Comparison of ENCODE assay signal across 10 mouse cellular contexts in genomic region chr5:135550910-135551309, GRCm38 (mm10). TPM values are rescaled to one million over a fixed set of nuclear protein-coding genes. Genes with fewer than 3 reads are reported as not detected.
DNase-seq lines count a peak whose midpoint lies in the region; ATAC-seq and TF ChIP-seq lines count a peak whose summit lies in the region.
"Had no signal": no experiment of that assay in that cellular context is flagged by ENCODE, and none has a peak within 500 bp of the region (broad histone marks: within the 10 kb centered on the region; RNA-seq: fewer than 3 reads in every experiment).

No protein-coding gene starts in this region.

- no peaks in the 10 kb centered on the region for H3K27me3 ChIP-seq in kidney, adult 2 months (replicated peaks; ENCODE audit: control insufficient read depth, insufficient read depth, low read length)
- no peaks in the 10 kb centered on the region for H3K27me3 ChIP-seq in kidney, embryonic 16.5 days (ENCODE audit: insufficient read depth, low read length)
- H3K27me3 ChIP-seq in hindbrain, embryonic 12.5 days = no peaks in the 10 kb centered on the region

- H3K4me2 ChIP-seq in kidney, embryonic 16.5 days (replicated peaks; ENCODE audit: low read depth, low read length) = no peak overlapping the region
- no peak overlapping the region for H3K4me2 ChIP-seq in hindbrain, embryonic 12.5 days (replicated peaks)

- TF ChIP-seq CTCF in kidney, adult 2 months (conservative IDR thresholded peaks at IDR 0.05; ENCODE audit: insufficient read depth, insufficient read length, low read depth, low read length) = peak; percentile 53

- H3K36me3 ChIP-seq in kidney, adult 2 months (ENCODE audit: control insufficient read depth, insufficient read depth, low read length) = no peaks in the 10 kb centered on the region
- no peaks in the 10 kb centered on the region for H3K36me3 ChIP-seq in kidney, embryonic 16.5 days (ENCODE audit: insufficient read depth, low read length)
- H3K36me3 ChIP-seq in hindbrain, embryonic 12.5 days = no peaks in the 10 kb centered on the region

- no peak overlapping the region for H3K9ac ChIP-seq in kidney, embryonic 16.5 days (replicated peaks; ENCODE audit: low read length)
- H3K9ac ChIP-seq in hindbrain, embryonic 12.5 days = no peak overlapping the region

- TF ChIP-seq POLR2A in kidney, adult 2 months (IDR thresholded peaks at IDR 0.05; ENCODE audit: low read depth, low read length) = no peak

- no peaks in the 10 kb centered on the region for H3K9me3 ChIP-seq in kidney, embryonic 16.5 days (ENCODE audit: low read length)
- H3K9me3 ChIP-seq in hindbrain, embryonic 12.5 days (replicated peaks) = no peaks in the 10 kb centered on the region

- no peak for ATAC-seq in kidney, embryonic 16.5 days (ENCODE audit: low FRiP score, low TSS enrichment)
- no peak for ATAC-seq in hindbrain, embryonic 12.5 days (ENCODE audit: low FRiP score)

- no peaks in the 10 kb centered on the region for H3K4me1 ChIP-seq in kidney, adult 2 months (ENCODE audit: control insufficient read depth, insufficient read depth, low read length)
- H3K4me1 ChIP-seq in kidney, embryonic 16.5 days (ENCODE audit: insufficient read depth, low read length) = peaks cover 2% of the 10 kb centered on the region; the same call in 1 of the 2 replicates
- no peaks in the 10 kb centered on the region for H3K4me1 ChIP-seq in hindbrain, embryonic 12.5 days

- no peak overlapping the region for H3K27ac ChIP-seq in kidney, adult 2 months (ENCODE audit: insufficient read depth, low read depth, low read length)
- H3K27ac ChIP-seq in kidney, embryonic 16.5 days (ENCODE audit: low read length) = no peak overlapping the region
- no peak overlapping the region for H3K27ac ChIP-seq in hindbrain, embryonic 12.5 days

- H3K4me3 ChIP-seq in kidney, adult 2 months (ENCODE audit: insufficient read depth, low read depth, low read length) = no peak overlapping the region
- no peak overlapping the region for H3K4me3 ChIP-seq in kidney, embryonic 16.5 days (ENCODE audit: low read length)
- H3K4me3 ChIP-seq in hindbrain, embryonic 12.5 days = no peak overlapping the region

- peak; percentile 59 for DNase-seq in kidney, adult 2 months
- DNase-seq in thymus, postnatal 14 days = peak; percentile 17
- no peak for DNase-seq in thymus, postnatal 4 days
- DNase-seq in embryo, embryonic 11 days = peak; percentile 61
- DNase-seq in urinary bladder, postnatal 14 days (ENCODE audit: low spot score) = no peak
- no peak for DNase-seq in cerebellum, adult 9-10 months

- 25% methylated on average over 3 of the region's 3 CpGs for WGBS in kidney, adult 2 months
- 29% methylated on average over 3 of the region's 3 CpGs for WGBS in kidney, embryonic 16.5 days
- WGBS in hindbrain, embryonic 12.5 days = 23% methylated on average over 3 of the region's 3 CpGs

RNA-seq across cellular contexts. Expression of gene Hip1, which starts 6.0 kb away (rescaled TPM):
- 14.1 and 16.6 TPM in 2 replicates for polyA plus RNA-seq in kidney, adult 2 months (2012; rRNA removed)
- polyA plus RNA-seq in kidney, embryonic 16.5 days (2015; fragmentation: Nextera tagmentation; extraction: Ambion mirVana) = 37.1 and 48.9 TPM in 2 replicates
- 67.8 and 68.0 TPM in 2 replicates for polyA plus RNA-seq in hindbrain, embryonic 12.5 days (2016; fragmentation: Nextera tagmentation; extraction: Ambion mirVana)

RNA-seq across cellular contexts. Expression of gene Ccl26, which starts 12.5 kb away (rescaled TPM):
- not detected in 2 replicates for polyA plus RNA-seq in kidney, adult 2 months (2012; rRNA removed)
- not detected in 2 replicates for polyA plus RNA-seq in kidney, embryonic 16.5 days (2015; fragmentation: Nextera tagmentation; extraction: Ambion mirVana)
- not detected in 2 replicates for polyA plus RNA-seq in hindbrain, embryonic 12.5 days (2016; fragmentation: Nextera tagmentation; extraction: Ambion mirVana)
- polyA plus RNA-seq: intestine, embryonic 14.5 days; stomach, embryonic 16.5 days had no signal

RNA-seq across cellular contexts. Expression of gene Ccl24, which starts 21.9 kb away (rescaled TPM):
- polyA plus RNA-seq in kidney, adult 2 months (2012; rRNA removed) = 1.0 and 1.2 TPM in 2 replicates
- 1.8 and 2.0 TPM in 2 replicates for polyA plus RNA-seq in kidney, embryonic 16.5 days (2015; fragmentation: Nextera tagmentation; extraction: Ambion mirVana)
- polyA plus RNA-seq in hindbrain, embryonic 12.5 days (2016; fragmentation: Nextera tagmentation; extraction: Ambion mirVana) = 2.0 and 3.1 TPM in 2 replicates

Comparison
In these comparisons a context has a peak if more than half of its experiments do, and no peak if none do; other contexts are left out.
1. DNase-seq: peak in kidney, adult 2 months (single experiment), thymus, postnatal 14 days (single experiment) and embryo, embryonic 11 days (single experiment); none in thymus, postnatal 4 days (single experiment), urinary bladder, postnatal 14 days (single experiment) and cerebellum, adult 9-10 months (single experiment).